Mouse (Mus musculus): ENCODE data around the gene Arsg.

Arsg gene

GRCm38 (mm10) chr11:109473171-109474085 lies at the start of gene Arsg, which contains the start of gene Slc16a6:
Gene Arsg (plus strand): TSS chr11:109473374.
Gene Slc16a6 (minus strand): TSS chr11:109473598.
- in situ Hi-C loops (cut with MboI; ENCODE audit: unreplicated experiment in 2 of 2): no loop called here

- in situ Hi-C loops (cut with MboI; ENCODE audit: unreplicated experiment in 2 of 2): loop anchor here (5.0 to 25.0 kb wide), 2 partner anchors 93 to 513 kb away; partner anchors contain the start of gene Axin2 (in 1 of the 2)
These were observed 47.5 kb upstream of the Arsg start, which contains the start of gene Amz2 for GRCm38 (mm10) chr11:109425392-109426271. Gene Amz2 (plus strand): TSS chr11:109425946.

GRCm38 (mm10) chr11:109426272-109426586 lies 46.9 kb upstream of the Arsg start:
- in situ Hi-C loops (cut with MboI; ENCODE audit: unreplicated experiment in 2 of 2): loop anchor here (5.0 to 25.0 kb wide), 2 partner anchors 94 to 514 kb away; partner anchors contain the start of gene Axin2 (in 1 of the 2)

- in situ Hi-C loops (cut with MboI; ENCODE audit: unreplicated experiment in 2 of 2): loop anchor here (5.0 to 25.0 kb wide), 2 partner anchors 95 to 515 kb away; partner anchors contain the start of gene Axin2 (in 1 of the 2)
These were observed 45.8 kb upstream of the Arsg start for GRCm38 (mm10) chr11:109427353-109427752.

- in situ Hi-C loops (cut with MboI; ENCODE audit: unreplicated experiment in 2 of 2): loop anchor here in 1 of 2 experiments (25.0 kb wide), 1 partner anchor 522 kb away; the partner anchor contains the start of gene Axin2
These were observed 38.9 kb upstream of the Arsg start for GRCm38 (mm10) chr11:109434233-109434798.

- in situ Hi-C loops (cut with MboI; ENCODE audit: unreplicated experiment in 2 of 2): loop anchor here in 1 of 2 experiments (25.0 kb wide), 1 partner anchor 525 kb away; the partner anchor contains the start of gene Axin2
These were observed 36.3 kb upstream of the Arsg start for GRCm38 (mm10) chr11:109436889-109437288.

GRCm38 (mm10) chr11:109439209-109439608 lies 34.0 kb upstream of the Arsg start:
- in situ Hi-C loops (cut with MboI; ENCODE audit: unreplicated experiment in 2 of 2): loop anchor here in 1 of 2 experiments (25.0 kb wide), 1 partner anchor 527 kb away; the partner anchor contains the start of gene Axin2

- in situ Hi-C loops (cut with MboI; ENCODE audit: unreplicated experiment in 2 of 2): loop anchor here (5.0 to 25.0 kb wide), 5 partner anchors 123 to 528 kb away; partner anchors contain the start of gene Axin2 (in 1 of the 2)
These were observed 33.3 kb upstream of the Arsg start for GRCm38 (mm10) chr11:109439829-109440340.

- in situ Hi-C loops (cut with MboI; ENCODE audit: unreplicated experiment in 2 of 2): loop anchor here (5.0 to 25.0 kb wide), 5 partner anchors 123 to 528 kb away; partner anchors contain the start of gene Axin2 (in 1 of the 2)
These were observed 32.5 kb upstream of the Arsg start for GRCm38 (mm10) chr11:109440641-109441040.

- in situ Hi-C loops (cut with MboI; ENCODE audit: unreplicated experiment in 2 of 2): loop anchor here (5.0 to 25.0 kb wide), 5 partner anchors 124 to 529 kb away; partner anchors contain the start of gene Axin2 (in 1 of the 2)
These were observed 32.1 kb upstream of the Arsg start for GRCm38 (mm10) chr11:109441119-109441518.

GRCm38 (mm10) chr11:109442166-109442730 lies 30.9 kb upstream of the Arsg start:
- in situ Hi-C loops (cut with MboI; ENCODE audit: unreplicated experiment in 2 of 2): loop anchor here (5.0 to 25.0 kb wide), 5 partner anchors 125 to 530 kb away; partner anchors contain the start of gene Axin2 (in 1 of the 2)

- in situ Hi-C loops (cut with MboI; ENCODE audit: unreplicated experiment in 2 of 2): loop anchor here (5.0 to 25.0 kb wide), 5 partner anchors 126 to 531 kb away; partner anchors contain the start of gene Axin2 (in 1 of the 2)
These were observed 29.5 kb upstream of the Arsg start for GRCm38 (mm10) chr11:109443468-109444263.

- in situ Hi-C loops (cut with MboI; ENCODE audit: unreplicated experiment in 2 of 2): loop anchor here (5.0 to 25.0 kb wide), 5 partner anchors 127 to 532 kb away; partner anchors contain the start of gene Axin2 (in 1 of the 2)
These were observed 28.6 kb upstream of the Arsg start for GRCm38 (mm10) chr11:109444600-109444999.

- in situ Hi-C loops (cut with MboI; ENCODE audit: unreplicated experiment in 2 of 2): loop anchor here (5.0 to 25.0 kb wide), 4 partner anchors 137 to 993 kb away; partner anchors contain the start of gene Axin2 (in 1 of the 2)
These were observed 27.6 kb upstream of the Arsg start for GRCm38 (mm10) chr11:109445438-109446035.

GRCm38 (mm10) chr11:109451169-109451568 lies 22.0 kb upstream of the Arsg start:
- in situ Hi-C loops (cut with MboI; ENCODE audit: unreplicated experiment in 2 of 2): no loop called here

GRCm38 (mm10) chr11:109456261-109456660 lies 16.9 kb upstream of the Arsg start:
- in situ Hi-C loops (cut with MboI; ENCODE audit: unreplicated experiment in 2 of 2): no loop called here

GRCm38 (mm10) chr11:109458165-109458564 lies 15.0 kb upstream of the Arsg start:
- in situ Hi-C loops (cut with MboI; ENCODE audit: unreplicated experiment in 2 of 2): no loop called here

GRCm38 (mm10) chr11:109460586-109460985 lies 12.6 kb upstream of the Arsg start:
- in situ Hi-C loops (cut with MboI; ENCODE audit: unreplicated experiment in 2 of 2): no loop called here
